Mouse (Mus musculus): ENCODE measurements at regions not wholly inside any gene's neighbourhood (a gene's known extent, or its start where the extent isn't known, plus 50 kb on each side); places are given as distances from the start of the nearest gene placed in this dataset.

DNA sequence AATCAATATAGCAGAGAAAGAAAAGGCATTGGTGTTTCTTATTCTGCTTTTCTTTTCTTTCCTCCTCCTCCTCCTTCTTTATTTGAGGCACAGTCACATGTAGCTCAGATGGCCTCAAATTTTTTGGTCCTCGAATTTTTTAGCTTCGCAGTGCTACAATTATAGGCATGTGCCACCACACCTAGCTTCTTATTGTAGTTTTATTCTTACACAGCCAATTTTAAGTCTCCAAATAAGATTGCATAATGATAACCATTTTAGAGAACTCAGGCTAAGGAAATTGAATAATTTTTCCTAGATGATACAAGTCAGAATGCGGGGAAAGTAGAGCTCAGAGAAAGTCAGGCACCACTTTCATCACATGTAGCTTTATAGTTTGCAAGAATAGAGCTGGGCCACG is 132.1 kb upstream of the Gm11042 start:
- in situ Hi-C loops (cut with MboI; ENCODE audit: low sequenced_read_pairs in 2 of 2, unreplicated experiment in 2 of 2): no loop called here
- Histone ChIP-seq H3K9ac (ENCODE audit: insufficient read depth, low read depth, low read length, poor library complexity, severe bottlenecking) (no peak overlapping the region), H3K4me1 (ENCODE audit: control insufficient read depth in 2 of 2, insufficient read depth in 2 of 2, low read length in 2 of 2, poor library complexity in 1 of 2) (no peaks in the 10 kb centered on the region), H3K9me3 (ENCODE audit: control insufficient read depth, insufficient read depth, low read depth, low read length) (no peaks in the 10 kb centered on the region), H3K4me3 (ENCODE audit: insufficient read depth in 1 of 2, low read depth in 1 of 2, low read length in 2 of 2, poor library complexity in 1 of 2, severe bottlenecking in 1 of 2) (no peak overlapping the region), H3K36me3 (ENCODE audit: control insufficient read depth, insufficient read depth, low read length, poor library complexity, severe bottlenecking) (no peaks in the 10 kb centered on the region), H3K27ac (ENCODE audit: insufficient read depth, low read depth, low read length, poor library complexity, severe bottlenecking) (no peak overlapping the region)
- no peak for TF ChIP-seq HCFC1 (IDR thresholded peaks at IDR 0.05; ENCODE audit: borderline replicate concordance, insufficient read depth, low read length)
- no peak for TF ChIP-seq MAFK (IDR thresholded peaks at IDR 0.05; ENCODE audit: insufficient read depth, low read depth, low read length)
- TF ChIP-seq CHD2 (IDR thresholded peaks at IDR 0.05; ENCODE audit: low read depth, low read length): no peak
- TF ChIP-seq ZC3H11A (IDR thresholded peaks at IDR 0.05; ENCODE audit: borderline replicate concordance, low read depth, low read length): no peak
- TF ChIP-seq ZNF384 (IDR thresholded peaks at IDR 0.05; ENCODE audit: low read depth, low read length): no peak
- DNase-seq (ENCODE audit: low read depth, low spot score): no peak

DNA sequence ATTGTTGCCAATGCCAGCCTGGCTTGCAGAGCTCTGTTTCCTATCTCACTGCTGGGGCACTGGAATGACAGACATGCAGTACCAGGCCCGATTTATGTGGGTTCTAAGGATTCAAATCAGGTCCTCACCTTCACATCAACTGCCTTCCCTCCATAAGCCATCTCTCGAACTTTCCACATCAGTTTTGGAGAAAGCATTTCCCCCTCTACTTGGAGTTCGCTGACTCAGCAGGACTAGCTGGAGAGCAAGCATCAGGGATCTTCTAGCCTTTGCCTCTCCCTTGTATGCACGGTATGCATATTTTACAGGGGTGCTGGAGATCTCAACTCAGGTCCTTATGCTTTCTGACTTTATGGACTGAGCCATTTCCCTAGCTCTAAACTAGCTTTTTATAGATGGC is 118.7 kb upstream of the Gm11042 start:
- TF ChIP-seq CHD2 (IDR thresholded peaks at IDR 0.05; ENCODE audit: low read depth, low read length) (no peak), ZNF384 (IDR thresholded peaks at IDR 0.05; ENCODE audit: low read depth, low read length) (no peak), ZC3H11A (IDR thresholded peaks at IDR 0.05; ENCODE audit: borderline replicate concordance, low read depth, low read length) (no peak), MAFK (IDR thresholded peaks at IDR 0.05; ENCODE audit: insufficient read depth, low read depth, low read length) (peak; percentile 68; the same call in 1 of the 2 replicates)
- no peak for DNase-seq (ENCODE audit: low read depth, low spot score)
- no peaks in the 10 kb centered on the region for H3K4me1 ChIP-seq (ENCODE audit: control insufficient read depth in 2 of 2, insufficient read depth in 2 of 2, low read length in 2 of 2, poor library complexity in 1 of 2)
- H3K36me3 ChIP-seq (ENCODE audit: control insufficient read depth, insufficient read depth, low read length, poor library complexity, severe bottlenecking): no peaks in the 10 kb centered on the region
- in situ Hi-C loops (cut with MboI; ENCODE audit: low sequenced_read_pairs in 2 of 2, unreplicated experiment in 2 of 2): no loop called here
- H3K4me3 ChIP-seq (ENCODE audit: insufficient read depth in 1 of 2, low read depth in 1 of 2, low read length in 2 of 2, poor library complexity in 1 of 2, severe bottlenecking in 1 of 2): no peak overlapping the region
- H3K9ac ChIP-seq (ENCODE audit: insufficient read depth, low read depth, low read length, poor library complexity, severe bottlenecking): no peak overlapping the region
- no peaks in the 10 kb centered on the region for H3K9me3 ChIP-seq (ENCODE audit: control insufficient read depth, insufficient read depth, low read depth, low read length)
- no peak overlapping the region for H3K27ac ChIP-seq (ENCODE audit: insufficient read depth, low read depth, low read length, poor library complexity, severe bottlenecking)

DNA sequence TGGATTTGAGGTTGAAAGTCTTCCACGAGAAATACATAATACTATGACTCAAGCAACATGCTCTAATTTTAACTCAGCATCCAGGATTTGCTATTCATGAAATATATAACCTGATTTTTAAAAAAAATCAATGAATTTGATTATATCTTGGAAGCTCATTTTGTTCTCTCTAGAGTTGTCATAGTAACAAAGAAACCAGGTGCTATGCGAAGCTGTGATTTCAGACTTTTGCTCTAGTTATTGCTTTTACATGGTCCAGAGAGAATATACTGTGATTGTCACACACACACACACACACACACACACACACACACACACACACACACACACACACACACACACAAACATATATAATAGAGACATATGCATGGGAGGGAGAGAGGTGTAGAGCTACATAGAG is 98.5 kb upstream of the Gm11042 start:
- no peak for TF ChIP-seq ZNF384 (IDR thresholded peaks at IDR 0.05; ENCODE audit: low read depth, low read length)
- TF ChIP-seq CHD2 (IDR thresholded peaks at IDR 0.05; ENCODE audit: low read depth, low read length): no peak
- no peak for TF ChIP-seq MAFK (IDR thresholded peaks at IDR 0.05; ENCODE audit: insufficient read depth, low read depth, low read length)
- TF ChIP-seq HCFC1 (IDR thresholded peaks at IDR 0.05; ENCODE audit: borderline replicate concordance, insufficient read depth, low read length): no peak
- TF ChIP-seq ZC3H11A (IDR thresholded peaks at IDR 0.05; ENCODE audit: borderline replicate concordance, low read depth, low read length): no peak
- Histone ChIP-seq H3K9me3 (ENCODE audit: control insufficient read depth, insufficient read depth, low read depth, low read length) (no peaks in the 10 kb centered on the region), H3K9ac (ENCODE audit: insufficient read depth, low read depth, low read length, poor library complexity, severe bottlenecking) (no peak overlapping the region), H3K36me3 (ENCODE audit: control insufficient read depth, insufficient read depth, low read length, poor library complexity, severe bottlenecking) (no peaks in the 10 kb centered on the region), H3K4me1 (ENCODE audit: control insufficient read depth in 2 of 2, insufficient read depth in 2 of 2, low read length in 2 of 2, poor library complexity in 1 of 2) (no peaks in the 10 kb centered on the region), H3K4me3 (ENCODE audit: insufficient read depth in 1 of 2, low read depth in 1 of 2, low read length in 2 of 2, poor library complexity in 1 of 2, severe bottlenecking in 1 of 2) (no peak overlapping the region), H3K27ac (ENCODE audit: insufficient read depth, low read depth, low read length, poor library complexity, severe bottlenecking) (no peak overlapping the region)
- in situ Hi-C loops (cut with MboI; ENCODE audit: low sequenced_read_pairs in 2 of 2, unreplicated experiment in 2 of 2): no loop called here
- no peak for DNase-seq (ENCODE audit: low read depth, low spot score)

DNA sequence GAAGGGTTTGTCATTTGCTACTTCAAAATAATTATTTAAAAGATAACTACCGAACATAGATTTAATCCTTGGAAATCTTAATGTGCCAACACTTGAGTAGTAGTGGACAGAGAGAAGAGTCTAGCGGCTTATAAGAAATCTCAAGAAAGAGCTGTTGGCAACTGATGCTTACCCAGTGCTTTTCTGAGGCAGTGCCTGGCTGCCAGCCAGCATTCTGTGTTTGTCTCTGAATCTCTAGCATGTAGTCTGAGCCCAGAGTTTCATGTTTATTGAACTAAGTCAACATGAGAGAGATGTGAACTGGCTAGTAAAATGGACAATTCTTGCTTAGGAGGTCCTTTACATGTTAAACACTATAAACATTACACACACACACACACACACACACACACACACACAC is 94.3 kb upstream of the Gm11042 start:
- Histone ChIP-seq H3K4me3 (ENCODE audit: insufficient read depth in 1 of 2, low read depth in 1 of 2, low read length in 2 of 2, poor library complexity in 1 of 2, severe bottlenecking in 1 of 2) (no peak overlapping the region), H3K27ac (ENCODE audit: insufficient read depth, low read depth, low read length, poor library complexity, severe bottlenecking) (no peak overlapping the region), H3K9me3 (ENCODE audit: control insufficient read depth, insufficient read depth, low read depth, low read length) (no peaks in the 10 kb centered on the region), H3K4me1 (ENCODE audit: control insufficient read depth in 2 of 2, insufficient read depth in 2 of 2, low read length in 2 of 2, poor library complexity in 1 of 2) (no peaks in the 10 kb centered on the region), H3K36me3 (ENCODE audit: control insufficient read depth, insufficient read depth, low read length, poor library complexity, severe bottlenecking) (no peaks in the 10 kb centered on the region), H3K9ac (ENCODE audit: insufficient read depth, low read depth, low read length, poor library complexity, severe bottlenecking) (no peak overlapping the region)
- TF ChIP-seq ZNF384 (IDR thresholded peaks at IDR 0.05; ENCODE audit: low read depth, low read length) (no peak), CHD2 (IDR thresholded peaks at IDR 0.05; ENCODE audit: low read depth, low read length) (no peak), ZC3H11A (IDR thresholded peaks at IDR 0.05; ENCODE audit: borderline replicate concordance, low read depth, low read length) (no peak), HCFC1 (IDR thresholded peaks at IDR 0.05; ENCODE audit: borderline replicate concordance, insufficient read depth, low read length) (no peak), MAFK (IDR thresholded peaks at IDR 0.05; ENCODE audit: insufficient read depth, low read depth, low read length) (no peak)
- no peak for DNase-seq (ENCODE audit: low read depth, low spot score)
- in situ Hi-C loops (cut with MboI; ENCODE audit: low sequenced_read_pairs in 2 of 2, unreplicated experiment in 2 of 2): no loop called here

DNA sequence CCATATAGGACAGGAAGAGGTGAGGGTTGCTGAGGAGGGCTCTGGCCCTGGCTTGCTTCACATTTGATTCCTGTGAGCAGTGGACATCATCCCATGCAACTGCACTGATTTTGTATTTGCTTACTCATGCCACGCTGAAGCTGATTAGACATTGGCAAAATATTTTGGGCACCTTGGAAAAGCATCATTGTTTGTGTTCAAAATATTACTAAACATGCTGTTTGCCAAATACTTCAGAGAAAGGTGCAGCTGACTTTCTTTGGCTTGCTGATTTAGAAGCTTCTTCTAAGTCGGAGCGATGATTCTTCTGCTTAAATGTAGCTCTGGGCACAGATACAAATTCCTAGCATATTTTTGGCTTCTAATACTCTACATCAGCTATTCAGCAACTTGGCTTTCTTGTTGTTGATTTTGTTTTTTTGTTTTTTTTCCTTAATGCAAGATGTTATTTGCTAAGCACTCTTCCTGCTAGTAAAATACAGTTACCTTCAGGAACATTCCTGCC is 91.4 kb upstream of the Gm11042 start:
- no peak overlapping the region for H3K9ac ChIP-seq (ENCODE audit: insufficient read depth, low read depth, low read length, poor library complexity, severe bottlenecking)
- no peak for DNase-seq (ENCODE audit: low read depth, low spot score)
- no peak overlapping the region for H3K27ac ChIP-seq (ENCODE audit: insufficient read depth, low read depth, low read length, poor library complexity, severe bottlenecking)
- no peaks in the 10 kb centered on the region for H3K36me3 ChIP-seq (ENCODE audit: control insufficient read depth, insufficient read depth, low read length, poor library complexity, severe bottlenecking)
- H3K4me3 ChIP-seq (ENCODE audit: insufficient read depth in 1 of 2, low read depth in 1 of 2, low read length in 2 of 2, poor library complexity in 1 of 2, severe bottlenecking in 1 of 2): no peak overlapping the region
- TF ChIP-seq ZNF384 (IDR thresholded peaks at IDR 0.05; ENCODE audit: low read depth, low read length) (no peak), MAFK (IDR thresholded peaks at IDR 0.05; ENCODE audit: insufficient read depth, low read depth, low read length) (no peak), ZC3H11A (IDR thresholded peaks at IDR 0.05; ENCODE audit: borderline replicate concordance, low read depth, low read length) (no peak), HCFC1 (IDR thresholded peaks at IDR 0.05; ENCODE audit: borderline replicate concordance, insufficient read depth, low read length) (no peak), CHD2 (IDR thresholded peaks at IDR 0.05; ENCODE audit: low read depth, low read length) (no peak)
- no peaks in the 10 kb centered on the region for H3K9me3 ChIP-seq (ENCODE audit: control insufficient read depth, insufficient read depth, low read depth, low read length)
- in situ Hi-C loops (cut with MboI; ENCODE audit: low sequenced_read_pairs in 2 of 2, unreplicated experiment in 2 of 2): no loop called here
- H3K4me1 ChIP-seq (ENCODE audit: control insufficient read depth in 2 of 2, insufficient read depth in 2 of 2, low read length in 2 of 2, poor library complexity in 1 of 2): no peaks in the 10 kb centered on the region

Data from ES-E14 (cell line).